Mouse (Mus musculus): Measurements from ENCODE around the gene Kank2. TPM values are rescaled to one million over a fixed set of nuclear protein-coding genes. Genes with fewer than 3 reads are reported as not detected.

Kank2 gene
- polyA plus RNA-seq, 1 experiment from 2014 or later: 3.9 TPM

DNA sequence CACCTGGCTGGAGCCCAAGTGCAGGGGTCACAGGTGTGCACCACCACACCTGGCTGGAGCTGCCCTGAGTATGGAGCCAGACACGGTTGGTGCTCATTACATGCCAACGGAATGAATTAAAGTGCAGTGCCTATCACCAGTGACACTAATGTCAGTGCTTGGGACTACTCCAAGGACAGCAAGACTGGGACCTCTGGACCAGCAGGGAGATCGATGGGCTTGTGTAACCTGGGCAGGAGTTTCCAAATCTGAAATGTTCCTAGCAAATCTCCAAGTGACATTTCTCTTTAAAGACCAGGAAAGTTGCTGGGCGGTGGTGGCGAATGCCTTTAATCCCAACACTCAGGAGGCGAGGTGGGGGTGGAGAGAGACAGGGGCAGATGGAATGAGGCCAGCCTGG is 24.1 kb upstream of the Kank2 start:
- Histone ChIP-seq H3K36me3 (ENCODE audit: control insufficient read depth, insufficient read depth, low read length) (no peaks in the 10 kb centered on the region), H3K4me2 (ENCODE audit: low read length) (no peak overlapping the region), H3K4me1 (ENCODE audit: control insufficient read depth, insufficient read depth, low read depth, low read length) (no peaks in the 10 kb centered on the region), H3K4me3 (ENCODE audit: low read length) (no peak overlapping the region), H3K9me3 (ENCODE audit: control insufficient read depth, low read length) (no peaks in the 10 kb centered on the region), H3K27ac (ENCODE audit: low read depth, low read length) (no peak overlapping the region), H3K27me3 (replicated peaks; ENCODE audit: control insufficient read depth, insufficient read depth, low read length) (no peaks in the 10 kb centered on the region), H3K9ac (ENCODE audit: low read depth, low read length) (no peak overlapping the region)
- 84% methylated on average over 6 of the region's 6 CpGs for WGBS
- no peak for ATAC-seq

DNA sequence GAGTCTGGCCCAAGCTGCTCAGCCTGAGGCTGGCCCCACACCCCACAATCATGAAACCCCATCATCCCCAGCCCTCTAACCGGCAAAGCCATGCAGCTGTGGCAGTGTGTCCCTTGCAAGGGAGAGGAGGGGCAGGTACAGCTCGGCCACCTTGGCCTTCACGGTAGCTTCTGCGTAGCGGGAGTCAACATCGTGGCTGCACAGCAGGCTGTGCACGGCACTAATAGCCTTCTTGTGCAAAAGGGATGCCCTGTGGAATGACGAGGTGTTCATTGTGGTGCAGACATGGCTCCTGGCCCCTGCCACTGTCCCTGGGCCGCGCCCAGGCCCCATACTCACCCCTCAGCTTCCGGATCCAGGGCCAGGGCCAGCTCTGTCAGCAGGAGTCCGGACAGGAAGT is 21.6 kb upstream of the Kank2 start:
- Histone ChIP-seq H3K9me3 (ENCODE audit: control insufficient read depth, low read length) (no peaks in the 10 kb centered on the region), H3K9ac (ENCODE audit: low read depth, low read length) (no peak overlapping the region), H3K27me3 (replicated peaks; ENCODE audit: control insufficient read depth, insufficient read depth, low read length) (no peaks in the 10 kb centered on the region), H3K4me2 (ENCODE audit: low read length) (no peak overlapping the region), H3K4me1 (ENCODE audit: control insufficient read depth, insufficient read depth, low read depth, low read length) (no peaks in the 10 kb centered on the region), H3K27ac (ENCODE audit: low read depth, low read length) (no peak overlapping the region), H3K36me3 (ENCODE audit: control insufficient read depth, insufficient read depth, low read length) (no peaks in the 10 kb centered on the region), H3K4me3 (ENCODE audit: low read length) (no peak overlapping the region)
- WGBS: 84% methylated on average over 12 of the region's 12 CpGs
- no peak for ATAC-seq

- no peak overlapping the region for H3K9ac ChIP-seq (ENCODE audit: low read depth, low read length)
- H3K4me1 ChIP-seq (ENCODE audit: control insufficient read depth, insufficient read depth, low read depth, low read length): no peaks in the 10 kb centered on the region
- H3K4me2 ChIP-seq (ENCODE audit: low read length): no peak overlapping the region
- no peaks in the 10 kb centered on the region for H3K36me3 ChIP-seq (ENCODE audit: control insufficient read depth, insufficient read depth, low read length)
- H3K4me3 ChIP-seq (ENCODE audit: low read length): no peak overlapping the region
- WGBS: 91% methylated on average over 2 of the region's 2 CpGs
- no peak overlapping the region; the same call in 1 of the 2 replicates for H3K27ac ChIP-seq (ENCODE audit: low read depth, low read length)
- no peaks in the 10 kb centered on the region for H3K27me3 ChIP-seq (replicated peaks; ENCODE audit: control insufficient read depth, insufficient read depth, low read length)
- no peak for ATAC-seq
- H3K9me3 ChIP-seq (ENCODE audit: control insufficient read depth, low read length): no peaks in the 10 kb centered on the region
Observed at GRCm38 (mm10) chr9:21819181-21819729, 20.7 kb upstream of the Kank2 start.

GRCm38 (mm10) chr9:21818561-21818960 is 20.0 kb upstream of the Kank2 start:
- 92% methylated on average over 6 of the region's 6 CpGs for WGBS
- Histone ChIP-seq H3K4me3 (ENCODE audit: low read length) (no peak overlapping the region), H3K9me3 (ENCODE audit: control insufficient read depth, low read length) (no peaks in the 10 kb centered on the region), H3K27me3 (replicated peaks; ENCODE audit: control insufficient read depth, insufficient read depth, low read length) (no peaks in the 10 kb centered on the region), H3K27ac (ENCODE audit: low read depth, low read length) (no peak overlapping the region; the same call in 1 of the 2 replicates), H3K9ac (ENCODE audit: low read depth, low read length) (no peak overlapping the region), H3K4me2 (ENCODE audit: low read length) (no peak overlapping the region), H3K36me3 (ENCODE audit: control insufficient read depth, insufficient read depth, low read length) (no peaks in the 10 kb centered on the region), H3K4me1 (ENCODE audit: control insufficient read depth, insufficient read depth, low read depth, low read length) (no peaks in the 10 kb centered on the region)
- ATAC-seq: no peak

DNA sequence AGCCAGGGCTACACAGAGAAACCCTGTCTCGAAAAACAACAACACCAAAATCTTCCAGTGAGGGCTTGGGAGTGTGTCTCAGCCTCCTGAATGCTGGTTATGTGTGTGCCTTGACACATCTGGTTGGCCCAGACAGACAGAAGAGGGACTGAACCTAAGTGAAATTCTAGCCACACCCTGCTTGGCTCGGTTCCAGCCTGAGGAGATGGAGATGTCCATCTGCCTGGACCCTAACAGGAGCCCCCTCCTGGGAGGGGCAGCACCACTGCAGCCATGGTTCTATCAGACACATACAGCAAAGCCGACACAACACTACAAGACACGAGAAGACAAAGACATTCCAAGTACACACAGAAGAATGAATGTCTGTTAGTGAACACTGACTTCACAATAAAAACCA is 19.6 kb upstream of the Kank2 start:
- no peak overlapping the region for H3K27ac ChIP-seq (ENCODE audit: low read depth, low read length)
- no peaks in the 10 kb centered on the region for H3K27me3 ChIP-seq (replicated peaks; ENCODE audit: control insufficient read depth, insufficient read depth, low read length)
- WGBS: 73% methylated on average over 4 of the region's 4 CpGs
- H3K9me3 ChIP-seq (ENCODE audit: control insufficient read depth, low read length): no peaks in the 10 kb centered on the region
- no peaks in the 10 kb centered on the region for H3K4me1 ChIP-seq (ENCODE audit: control insufficient read depth, insufficient read depth, low read depth, low read length)
- H3K36me3 ChIP-seq (ENCODE audit: control insufficient read depth, insufficient read depth, low read length): no peaks in the 10 kb centered on the region
- no peak for ATAC-seq
- H3K4me2 ChIP-seq (ENCODE audit: low read length): no peak overlapping the region
- H3K4me3 ChIP-seq (ENCODE audit: low read length): no peak overlapping the region
- H3K9ac ChIP-seq (ENCODE audit: low read depth, low read length): no peak overlapping the region

- WGBS: 66% methylated on average over 9 of the region's 9 CpGs
- H3K36me3 ChIP-seq (ENCODE audit: control insufficient read depth, insufficient read depth, low read length): no peaks in the 10 kb centered on the region
- no peak overlapping the region for H3K9ac ChIP-seq (ENCODE audit: low read depth, low read length)
Observed at GRCm38 (mm10) chr9:21816716-21817305, 18.3 kb upstream of the Kank2 start.

GRCm38 (mm10) chr9:21811170-21811569 is 12.6 kb upstream of the Kank2 start:
- Histone ChIP-seq H3K4me1 (ENCODE audit: control insufficient read depth, insufficient read depth, low read depth, low read length) (no peaks in the 10 kb centered on the region), H3K27me3 (replicated peaks; ENCODE audit: control insufficient read depth, insufficient read depth, low read length) (no peaks in the 10 kb centered on the region), H3K36me3 (ENCODE audit: control insufficient read depth, insufficient read depth, low read length) (no peaks in the 10 kb centered on the region), H3K4me2 (ENCODE audit: low read length) (no peak overlapping the region), H3K4me3 (ENCODE audit: low read length) (no peak overlapping the region), H3K9me3 (ENCODE audit: control insufficient read depth, low read length) (no peaks in the 10 kb centered on the region), H3K9ac (ENCODE audit: low read depth, low read length) (no peak overlapping the region), H3K27ac (ENCODE audit: low read depth, low read length) (no peak overlapping the region)
- 94% methylated on average over 5 of the region's 5 CpGs for WGBS
- ATAC-seq: no peak

More at GRCm38 (mm10) chr9:21816716-21817305, 18.3 kb upstream of the Kank2 start:
- Histone ChIP-seq H3K27me3 (replicated peaks; ENCODE audit: control insufficient read depth, insufficient read depth, low read length) (no peaks in the 10 kb centered on the region), H3K9me3 (ENCODE audit: control insufficient read depth, low read length) (no peaks in the 10 kb centered on the region), H3K4me2 (ENCODE audit: low read length) (no peak overlapping the region), H3K4me1 (ENCODE audit: control insufficient read depth, insufficient read depth, low read depth, low read length) (no peaks in the 10 kb centered on the region), H3K4me3 (ENCODE audit: low read length) (no peak overlapping the region), H3K27ac (ENCODE audit: low read depth, low read length) (no peak overlapping the region)
- ATAC-seq: no peak

DNA sequence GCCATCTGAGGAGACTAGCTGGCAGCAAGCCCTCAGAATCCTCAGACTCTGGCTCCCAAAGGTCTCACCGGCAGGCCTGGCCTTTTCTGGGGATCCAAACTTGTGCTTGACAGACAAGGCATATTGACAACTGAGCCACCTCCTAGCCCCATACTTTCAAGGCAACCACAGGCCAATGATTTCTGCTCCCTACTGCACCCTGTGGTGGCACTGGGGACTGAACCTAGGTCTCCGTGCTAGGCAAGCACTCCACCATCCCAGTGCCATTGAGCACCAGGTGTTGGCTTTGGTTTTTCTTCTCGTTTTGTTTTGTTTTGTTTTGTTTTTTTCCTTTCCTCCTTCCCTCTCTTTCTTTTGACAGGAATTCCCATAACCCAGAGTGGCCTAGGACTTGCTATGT is 10.0 kb upstream of the Kank2 start:
- no peaks in the 10 kb centered on the region for H3K9me3 ChIP-seq (ENCODE audit: control insufficient read depth, low read length)
- H3K36me3 ChIP-seq (ENCODE audit: control insufficient read depth, insufficient read depth, low read length): no peaks in the 10 kb centered on the region
- no peak for ATAC-seq
- no peak overlapping the region for H3K27ac ChIP-seq (ENCODE audit: low read depth, low read length)
- 61% methylated on average over 3 of the region's 3 CpGs for WGBS
- no peaks in the 10 kb centered on the region for H3K4me1 ChIP-seq (ENCODE audit: control insufficient read depth, insufficient read depth, low read depth, low read length)
- H3K4me2 ChIP-seq (ENCODE audit: low read length): no peak overlapping the region
- no peak overlapping the region for H3K4me3 ChIP-seq (ENCODE audit: low read length)
- no peak overlapping the region for H3K9ac ChIP-seq (ENCODE audit: low read depth, low read length)
- H3K27me3 ChIP-seq (replicated peaks; ENCODE audit: control insufficient read depth, insufficient read depth, low read length): no peaks in the 10 kb centered on the region

DNA sequence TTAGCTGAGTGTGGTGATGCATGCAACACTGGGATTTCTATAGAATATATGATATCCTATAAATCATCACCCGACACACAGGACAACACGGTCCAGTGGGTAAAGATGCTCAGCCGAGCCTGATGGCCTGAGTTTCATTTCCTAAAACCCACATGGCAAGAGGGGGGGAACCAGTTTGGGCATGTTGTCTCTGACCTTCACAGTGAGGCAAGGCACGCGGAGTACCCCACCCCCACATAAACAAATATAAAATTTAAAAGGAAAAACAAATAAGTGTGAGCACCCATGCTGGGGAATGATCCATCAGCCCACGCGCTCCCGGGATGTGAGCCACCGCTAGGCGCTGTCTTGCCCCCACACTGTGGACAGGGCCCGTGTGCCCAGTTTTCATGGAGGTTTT is 8.4 kb upstream of the Kank2 start:
- no peak overlapping the region for H3K9ac ChIP-seq (ENCODE audit: low read depth, low read length)
- no peak overlapping the region for H3K27ac ChIP-seq (ENCODE audit: low read depth, low read length)
- WGBS: 78% methylated on average over 11 of the region's 11 CpGs
- H3K4me3 ChIP-seq (ENCODE audit: low read length): no peak overlapping the region
- no peaks in the 10 kb centered on the region for H3K27me3 ChIP-seq (replicated peaks; ENCODE audit: control insufficient read depth, insufficient read depth, low read length)
- H3K4me1 ChIP-seq (ENCODE audit: control insufficient read depth, insufficient read depth, low read depth, low read length): no peaks in the 10 kb centered on the region
- H3K36me3 ChIP-seq (ENCODE audit: control insufficient read depth, insufficient read depth, low read length): no peaks in the 10 kb centered on the region
- ATAC-seq: no peak
- no peaks in the 10 kb centered on the region for H3K9me3 ChIP-seq (ENCODE audit: control insufficient read depth, low read length)
- H3K4me2 ChIP-seq (ENCODE audit: low read length): no peak overlapping the region
